Mouse (Mus musculus): ENCODE measurements around the gene Trim37. TPM values are rescaled to one million over a fixed set of nuclear protein-coding genes. Genes with fewer than 3 reads are reported as not detected.
A peak's percentile ranks its signal among the peaks of the same experiment; 100 is the strongest.

The Trim37 gene
- total and polyA plus RNA-seq, 3 experiments, result 1.9 to 8.3 (median 5.9) TPM

DNA sequence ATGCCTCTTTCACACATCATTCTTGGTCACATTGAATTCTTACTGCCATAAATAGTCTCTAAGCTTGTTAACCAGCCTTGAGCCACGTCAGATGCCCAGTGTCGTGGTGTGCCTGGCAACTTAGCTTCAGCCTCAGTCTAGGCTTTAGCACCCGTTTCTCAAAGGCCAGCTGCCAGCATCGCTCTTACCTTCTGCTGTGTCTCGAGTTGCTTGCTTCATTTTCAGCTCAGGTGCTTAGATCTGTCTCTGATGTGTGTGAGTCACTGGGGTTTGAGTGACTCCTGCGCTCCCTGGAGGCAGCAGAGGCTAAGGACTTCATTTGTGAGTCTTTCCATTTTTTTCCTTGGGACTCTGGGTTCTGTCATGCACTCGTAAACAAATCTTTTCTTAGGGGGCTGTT, 114.4 kb downstream of the Trim37 start:
- 65% methylated on average over 7 of the region's 7 CpGs for WGBS
- Histone ChIP-seq H3K79me2 (replicated peaks; ENCODE audit: control insufficient read depth, insufficient read depth, low read length) (no peaks in the 10 kb centered on the region), H3K36me3 (ENCODE audit: control insufficient read depth, insufficient read depth, low read length) (no peaks in the 10 kb centered on the region; the same call in 1 of the 2 replicates), H3K9ac (ENCODE audit: low read depth, low read length) (no peak overlapping the region), H3K4me1 (ENCODE audit: control insufficient read depth, insufficient read depth, low read length) (no peaks in the 10 kb centered on the region), H3K4me3 (no peak overlapping the region), H3K27ac (no peak overlapping the region), H3K27me3 (ENCODE audit: control insufficient read depth, insufficient read depth, low read length) (no peaks in the 10 kb centered on the region)
- intact Hi-C loops (cut with DNase I), result no loop called here
- TF ChIP-seq POLR2A (IDR thresholded peaks at IDR 0.05; ENCODE audit: insufficient read depth, low read depth, low read length) (no peak), EP300 (IDR thresholded peaks at IDR 0.05; ENCODE audit: insufficient read depth, low read depth, low read length) (no peak), CTCF (IDR thresholded peaks at IDR 0.05) (no peak)
- DNase-seq, result no peak

- no peak for DNase-seq
- peaks cover 2% of the 10 kb centered on the region for H3K4me1 ChIP-seq (ENCODE audit: control insufficient read depth, insufficient read depth, low read length)
- no peaks in the 10 kb centered on the region; the same call in 1 of the 2 replicates for H3K36me3 ChIP-seq (ENCODE audit: control insufficient read depth, insufficient read depth, low read length)
- no peaks in the 10 kb centered on the region for H3K27me3 ChIP-seq (ENCODE audit: control insufficient read depth, insufficient read depth, low read length)
- intact Hi-C loops (cut with DNase I), result loop anchor here (5.0 kb wide), 1 partner anchor 52 kb away; no protein-coding TSS in a partner anchor
- no peaks in the 10 kb centered on the region for H3K79me2 ChIP-seq (replicated peaks; ENCODE audit: control insufficient read depth, insufficient read depth, low read length)
- WGBS, result 72% methylated on average over 9 of the region's 9 CpGs
- no peak overlapping the region for H3K9ac ChIP-seq (ENCODE audit: low read depth, low read length)
- no peak overlapping the region for H3K4me3 ChIP-seq
- TF ChIP-seq CTCF (IDR thresholded peaks at IDR 0.05) (no peak), POLR2A (IDR thresholded peaks at IDR 0.05; ENCODE audit: insufficient read depth, low read depth, low read length) (no peak), EP300 (IDR thresholded peaks at IDR 0.05; ENCODE audit: insufficient read depth, low read depth, low read length) (no peak)
- H3K27ac ChIP-seq, result no peak overlapping the region
These were observed 118.4 kb downstream of the Trim37 start for GRCm38 (mm10) chr11:87245171-87245840.

DNA sequence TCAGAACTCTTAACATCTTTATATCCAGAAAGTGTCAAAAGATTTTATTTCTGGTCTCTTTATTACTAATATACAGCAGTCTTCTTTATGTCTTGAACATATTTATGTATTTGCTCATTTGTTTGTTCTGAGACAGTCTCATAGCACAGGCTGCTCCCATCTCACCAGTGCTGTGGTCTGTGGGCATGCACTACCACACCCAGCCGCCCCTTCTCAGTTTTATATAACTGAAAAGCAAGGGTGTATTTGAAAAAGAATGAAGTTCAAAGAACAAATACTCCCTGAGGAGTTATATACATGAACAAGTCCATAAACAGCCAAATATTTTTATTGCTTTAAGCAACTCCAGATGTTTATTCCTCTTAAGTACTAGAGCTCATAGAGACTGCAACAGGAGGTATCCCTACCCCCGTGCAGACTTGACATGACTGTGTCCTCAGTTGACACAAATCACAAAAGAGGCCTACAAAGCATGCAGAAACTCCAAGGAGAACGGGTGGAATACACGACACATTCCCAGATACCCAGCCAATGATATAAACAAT, 119.3 kb downstream of the Trim37 start:
- intact Hi-C loops (cut with DNase I), result loop anchor here (5.0 kb wide), 1 partner anchor 51 kb away; no protein-coding TSS in a partner anchor
- DNase-seq, result no peak
- H3K4me3 ChIP-seq, result no peak overlapping the region
- H3K27ac ChIP-seq, result no peak overlapping the region
- H3K27me3 ChIP-seq (ENCODE audit: control insufficient read depth, insufficient read depth, low read length), result no peaks in the 10 kb centered on the region
- H3K9ac ChIP-seq (ENCODE audit: low read depth, low read length), result no peak overlapping the region
- H3K36me3 ChIP-seq (ENCODE audit: control insufficient read depth, insufficient read depth, low read length), result no peaks in the 10 kb centered on the region; the same call in 1 of the 2 replicates
- no peaks in the 10 kb centered on the region for H3K79me2 ChIP-seq (replicated peaks; ENCODE audit: control insufficient read depth, insufficient read depth, low read length)
- WGBS, result 65% methylated on average over 4 of the region's 4 CpGs
- TF ChIP-seq POLR2A (IDR thresholded peaks at IDR 0.05; ENCODE audit: insufficient read depth, low read depth, low read length), result no peak
- no peak for TF ChIP-seq EP300 (IDR thresholded peaks at IDR 0.05; ENCODE audit: insufficient read depth, low read depth, low read length)
- TF ChIP-seq CTCF (IDR thresholded peaks at IDR 0.05), result no peak
- H3K4me1 ChIP-seq (ENCODE audit: control insufficient read depth, insufficient read depth, low read length), result peaks cover 2% of the 10 kb centered on the region

DNA sequence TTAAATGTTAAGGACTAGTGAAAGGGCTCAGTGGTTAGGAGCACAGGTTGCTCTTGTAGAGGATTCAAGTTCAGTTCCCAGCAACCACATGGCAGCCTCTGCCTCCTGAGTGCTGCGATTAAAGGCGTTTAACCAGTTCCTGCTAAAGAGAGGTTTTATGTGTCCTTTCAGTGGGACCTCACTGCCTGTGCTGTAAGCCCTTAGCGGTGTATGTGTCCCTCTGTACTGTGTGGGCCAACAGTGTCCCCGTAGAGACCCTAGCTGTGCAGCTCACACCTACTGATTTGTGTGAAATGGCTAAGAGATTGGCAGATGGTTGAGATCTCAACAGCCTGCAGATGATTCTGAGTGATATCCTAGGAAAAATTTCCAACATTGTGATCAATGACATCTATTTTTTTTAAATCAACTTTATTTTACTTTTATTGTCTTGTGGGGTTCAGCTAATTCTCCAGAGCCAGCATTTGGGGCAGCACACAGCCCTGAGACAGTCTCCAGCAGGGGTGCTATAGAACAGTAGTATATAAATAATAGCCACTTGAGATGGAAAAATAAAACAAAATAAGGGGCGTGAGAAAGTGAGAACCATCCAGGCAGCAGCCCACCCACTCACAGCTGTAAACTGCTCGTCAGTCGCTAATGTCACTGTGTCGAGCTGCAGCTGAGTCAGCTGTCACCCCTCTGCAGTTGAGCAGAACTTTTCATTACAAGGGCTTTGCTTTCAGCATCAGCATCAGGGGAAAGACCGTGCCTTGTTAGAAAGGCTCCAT, 120.0 kb downstream of the Trim37 start:
- DNase-seq, result peak in 1 of 2 experiments; percentile 20
- no peak for TF ChIP-seq EP300 (IDR thresholded peaks at IDR 0.05; ENCODE audit: insufficient read depth, low read depth, low read length)
- no peak for TF ChIP-seq POLR2A (IDR thresholded peaks at IDR 0.05; ENCODE audit: insufficient read depth, low read depth, low read length)
- TF ChIP-seq CTCF (IDR thresholded peaks at IDR 0.05), result peak; percentile 65
- H3K27ac ChIP-seq, result peak overlapping the region; percentile 66
- no peaks in the 10 kb centered on the region for H3K27me3 ChIP-seq (ENCODE audit: control insufficient read depth, insufficient read depth, low read length)
- no peak overlapping the region for H3K4me3 ChIP-seq
- H3K9ac ChIP-seq (ENCODE audit: low read depth, low read length), result peak overlapping the region; percentile 51
- H3K36me3 ChIP-seq (ENCODE audit: control insufficient read depth, insufficient read depth, low read length), result no peaks in the 10 kb centered on the region; the same call in 1 of the 2 replicates
- no peaks in the 10 kb centered on the region for H3K79me2 ChIP-seq (replicated peaks; ENCODE audit: control insufficient read depth, insufficient read depth, low read length)
- H3K4me1 ChIP-seq (ENCODE audit: control insufficient read depth, insufficient read depth, low read length), result peaks cover 2% of the 10 kb centered on the region
- 58% methylated on average over 9 of the region's 9 CpGs for WGBS
- intact Hi-C loops (cut with DNase I), result loop anchor here (5.0 kb wide), 1 partner anchor 50 kb away; no protein-coding TSS in a partner anchor

DNA sequence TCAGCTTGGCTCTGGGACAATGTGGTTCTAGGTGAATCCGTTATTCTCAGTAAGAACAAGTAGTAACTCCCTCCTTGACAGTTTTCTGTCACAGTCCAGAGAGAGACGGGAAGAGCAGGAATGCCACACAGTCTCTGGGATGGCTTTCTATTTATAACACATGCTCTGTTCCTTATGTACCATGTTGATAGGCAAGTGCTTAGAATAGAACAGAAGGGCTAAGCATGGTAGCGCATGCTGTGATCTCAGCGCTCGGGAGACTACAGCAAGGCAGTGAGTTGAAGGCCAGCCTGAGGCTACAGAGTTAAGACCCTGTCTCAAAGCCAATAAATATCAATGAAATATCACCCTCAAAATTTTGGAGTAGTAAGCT, 120.6 kb downstream of the Trim37 start:
- Histone ChIP-seq H3K27me3 (ENCODE audit: control insufficient read depth, insufficient read depth, low read length) (no peaks in the 10 kb centered on the region), H3K4me3 (no peak overlapping the region), H3K36me3 (ENCODE audit: control insufficient read depth, insufficient read depth, low read length) (no peaks in the 10 kb centered on the region; the same call in 1 of the 2 replicates), H3K27ac (peak overlapping the region; percentile 66), H3K9ac (ENCODE audit: low read depth, low read length) (peak overlapping the region; percentile 51), H3K79me2 (replicated peaks; ENCODE audit: control insufficient read depth, insufficient read depth, low read length) (no peaks in the 10 kb centered on the region), H3K4me1 (ENCODE audit: control insufficient read depth, insufficient read depth, low read length) (peaks cover 2% of the 10 kb centered on the region)
- 67% methylated on average over 5 of the region's 5 CpGs for WGBS
- DNase-seq, result peak in 1 of 2 experiments; percentile 21
- 0 out of 2 replicates have a peak, but pooled peaks have one; percentile 41 for TF ChIP-seq EP300 (IDR thresholded peaks at IDR 0.05; ENCODE audit: insufficient read depth, low read depth, low read length)
- TF ChIP-seq POLR2A (IDR thresholded peaks at IDR 0.05; ENCODE audit: insufficient read depth, low read depth, low read length), result no peak
- no peak for TF ChIP-seq CTCF (IDR thresholded peaks at IDR 0.05)
- intact Hi-C loops (cut with DNase I), result loop anchor here (5.0 kb wide), 1 partner anchor 50 kb away; no protein-coding TSS in a partner anchor
